Mouse (Mus musculus): ENCODE results near the gene Fnip2. TPM values are rescaled to one million over a fixed set of nuclear protein-coding genes. Genes with fewer than 3 reads are reported as not detected.

Fnip2 gene
- total and polyA plus RNA-seq, 3 experiments = 0.21 to 0.71 (median 0.31) TPM

DNA sequence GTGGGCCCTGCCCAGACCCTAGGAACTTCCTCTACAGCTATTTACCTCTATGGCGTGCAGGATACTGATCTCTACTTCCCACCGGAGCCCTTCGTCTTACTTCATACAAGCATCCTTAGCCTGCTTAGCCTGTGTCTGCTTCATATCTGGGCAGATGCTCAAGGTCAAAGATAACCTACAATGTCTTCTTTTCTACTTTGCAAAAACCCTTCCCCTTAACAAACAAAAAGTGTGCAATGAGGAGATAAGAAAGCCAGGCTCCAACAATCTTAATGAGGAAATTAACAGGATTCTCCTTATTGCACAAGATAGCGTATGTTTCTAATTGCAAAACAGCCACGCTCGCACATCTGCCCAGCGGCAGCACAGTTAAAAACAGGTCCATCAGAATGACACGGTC, 89.2 kb downstream of the Fnip2 start:
- H3K4me3 ChIP-seq (replicated peaks in 1 of 3; ENCODE audit: low read depth in 2 of 3, low read length in 2 of 3, poor library complexity in 1 of 3) = no peak overlapping the region
- no peaks in the 10 kb centered on the region for H3K27me3 ChIP-seq (replicated peaks)
- H3K4me2 ChIP-seq (ENCODE audit: insufficient read depth, low read depth, poor library complexity, severe bottlenecking) = no peak overlapping the region
- DNase-seq (ENCODE audit: extremely low read depth) = no peak
- H3K9ac ChIP-seq (ENCODE audit: insufficient read depth, low read depth) = no peak overlapping the region
- dilution Hi-C loops (cut with MboI; ENCODE audit: extremely low pct_ligation_motif_present, extremely low pct_unique_long_range_greater_than_20kb, low sequenced_read_pairs) (no loop called here), in situ Hi-C loops (cut with MboI; ENCODE audit: low pct_ligation_motif_present, low pct_unique_long_range_greater_than_20kb, low sequenced_read_pairs) (no loop called here)
- H3K79me2 ChIP-seq (replicated peaks; ENCODE audit: control insufficient read depth, extremely low read depth, insufficient read depth, poor library complexity, severe bottlenecking) = no peaks in the 10 kb centered on the region
- H3K9me3 ChIP-seq (replicated peaks; ENCODE audit: low read length) = peaks cover 3% of the 10 kb centered on the region
- no peaks in the 10 kb centered on the region for H3K36me3 ChIP-seq (replicated peaks in 1 of 2; ENCODE audit: control insufficient read depth in 1 of 2, insufficient read depth in 1 of 2, low read length in 1 of 2)
- H3K4me1 ChIP-seq (ENCODE audit: control insufficient read depth in 1 of 2, insufficient read depth in 2 of 2) = no peaks in the 10 kb centered on the region
- TF ChIP-seq KAT2A (IDR thresholded peaks at IDR 0.05; ENCODE audit: insufficient replicate concordance, low read length) (no peak), TCF12 (IDR thresholded peaks at IDR 0.05; ENCODE audit: low read depth, low read length) (no peak), IRF4 (IDR thresholded peaks at IDR 0.05; ENCODE audit: low read depth, low read length) (no peak), GABPA (IDR thresholded peaks at IDR 0.05; ENCODE audit: insufficient replicate concordance, low read depth, low read length) (no peak), MYC (IDR thresholded peaks at IDR 0.05; ENCODE audit: low read depth, low read length) (no peak), SIN3A (IDR thresholded peaks at IDR 0.05; ENCODE audit: low read length) (no peak), PAX5 (IDR thresholded peaks at IDR 0.05; ENCODE audit: low read length) (no peak), SMC3 (IDR thresholded peaks at IDR 0.05; ENCODE audit: low read depth, low read length) (no peak), UBTF (IDR thresholded peaks at IDR 0.05; ENCODE audit: low read depth, low read length) (no peak), ZNF384 (IDR thresholded peaks at IDR 0.05; ENCODE audit: low read depth, low read length) (no peak)
- no peak overlapping the region for H3K27ac ChIP-seq (ENCODE audit: insufficient read depth, low read depth)

DNA sequence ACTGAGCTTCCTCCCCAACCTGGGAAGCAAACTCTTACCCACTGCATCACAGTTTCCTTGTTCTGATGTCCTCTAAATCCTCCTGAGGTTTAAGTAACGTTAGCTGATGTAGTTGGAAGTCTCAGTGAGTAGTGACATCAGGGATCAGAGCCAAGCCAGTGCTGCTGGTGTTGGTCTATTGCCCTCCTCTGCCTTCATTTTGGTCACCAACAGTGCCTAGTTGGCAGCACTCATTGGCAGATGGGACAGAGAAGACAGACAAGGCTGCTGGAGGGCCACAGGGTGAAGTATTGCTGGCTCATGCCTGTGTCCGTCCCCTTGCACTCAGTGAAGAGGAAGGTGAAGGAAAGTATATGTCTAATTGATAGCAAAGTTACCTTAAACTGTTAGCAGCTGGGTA, 91.6 kb downstream of the Fnip2 start:
- TF ChIP-seq MYC (IDR thresholded peaks at IDR 0.05; ENCODE audit: low read depth, low read length) (no peak), ZKSCAN1 (IDR thresholded peaks at IDR 0.05; ENCODE audit: borderline replicate concordance, low read depth, low read length) (no peak), ETS1 (conservative IDR thresholded peaks at IDR 0.05; ENCODE audit: low read depth, low read length) (no peak)
- no peaks in the 10 kb centered on the region for H3K79me2 ChIP-seq (replicated peaks; ENCODE audit: control insufficient read depth, extremely low read depth, insufficient read depth, poor library complexity, severe bottlenecking)
- H3K36me3 ChIP-seq (replicated peaks in 1 of 2; ENCODE audit: control insufficient read depth in 1 of 2, insufficient read depth in 1 of 2, low read length in 1 of 2) = no peaks in the 10 kb centered on the region
- no peak overlapping the region for H3K27ac ChIP-seq (ENCODE audit: insufficient read depth, low read depth)
- in situ Hi-C loops (cut with MboI; ENCODE audit: low pct_ligation_motif_present, low pct_unique_long_range_greater_than_20kb, low sequenced_read_pairs) = no loop called here
- no peak for DNase-seq (ENCODE audit: extremely low read depth)
- H3K4me2 ChIP-seq (ENCODE audit: insufficient read depth, low read depth, poor library complexity, severe bottlenecking) = no peak overlapping the region
- no peaks in the 10 kb centered on the region for H3K4me1 ChIP-seq (ENCODE audit: control insufficient read depth in 1 of 2, insufficient read depth in 2 of 2)
- dilution Hi-C loops (cut with MboI; ENCODE audit: extremely low pct_ligation_motif_present, extremely low pct_unique_long_range_greater_than_20kb, low sequenced_read_pairs) = no loop called here
- no peaks in the 10 kb centered on the region for H3K27me3 ChIP-seq (replicated peaks)
- no peak overlapping the region for H3K4me3 ChIP-seq (replicated peaks in 1 of 3; ENCODE audit: low read depth in 2 of 3, low read length in 2 of 3, poor library complexity in 1 of 3)
- H3K9ac ChIP-seq (ENCODE audit: insufficient read depth, low read depth) = no peak overlapping the region
- no peaks in the 10 kb centered on the region for H3K9me3 ChIP-seq (replicated peaks; ENCODE audit: low read length)

DNA sequence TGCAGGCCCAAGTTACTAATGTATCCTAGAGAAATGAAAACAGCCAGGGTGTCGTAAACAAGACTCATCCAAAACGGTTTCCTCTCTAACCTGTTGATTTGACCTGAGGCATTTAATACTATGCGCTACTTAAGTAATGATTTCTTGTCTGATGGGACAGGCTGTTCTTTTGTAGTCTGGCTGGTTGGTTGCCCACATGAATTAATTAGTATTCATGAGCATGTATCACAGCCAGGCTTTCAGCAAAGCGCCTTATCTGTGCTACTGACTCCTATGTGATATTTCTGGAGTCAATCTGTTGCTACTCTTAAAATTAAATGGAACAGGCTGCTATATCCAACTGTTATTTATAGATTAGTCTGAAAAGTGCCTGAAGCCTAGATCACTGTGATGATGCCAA, 92.7 kb downstream of the Fnip2 start:
- Histone ChIP-seq H3K9me3 (replicated peaks; ENCODE audit: low read length) (no peaks in the 10 kb centered on the region), H3K4me1 (ENCODE audit: control insufficient read depth in 1 of 2, insufficient read depth in 2 of 2) (no peaks in the 10 kb centered on the region), H3K9ac (ENCODE audit: insufficient read depth, low read depth) (no peak overlapping the region), H3K27ac (ENCODE audit: insufficient read depth, low read depth) (no peak overlapping the region), H3K4me2 (ENCODE audit: insufficient read depth, low read depth, poor library complexity, severe bottlenecking) (no peak overlapping the region), H3K27me3 (replicated peaks) (no peaks in the 10 kb centered on the region), H3K79me2 (replicated peaks; ENCODE audit: control insufficient read depth, extremely low read depth, insufficient read depth, poor library complexity, severe bottlenecking) (no peaks in the 10 kb centered on the region), H3K36me3 (replicated peaks in 1 of 2; ENCODE audit: control insufficient read depth in 1 of 2, insufficient read depth in 1 of 2, low read length in 1 of 2) (no peaks in the 10 kb centered on the region), H3K4me3 (replicated peaks in 1 of 3; ENCODE audit: low read depth in 2 of 3, low read length in 2 of 3, poor library complexity in 1 of 3) (no peak overlapping the region)
- dilution Hi-C loops (cut with MboI; ENCODE audit: extremely low pct_ligation_motif_present, extremely low pct_unique_long_range_greater_than_20kb, low sequenced_read_pairs) = no loop called here
- in situ Hi-C loops (cut with MboI; ENCODE audit: low pct_ligation_motif_present, low pct_unique_long_range_greater_than_20kb, low sequenced_read_pairs) = loop anchor here (25.0 kb wide), 1 partner anchor 263 kb away; no protein-coding TSS in a partner anchor
- DNase-seq (ENCODE audit: extremely low read depth) = no peak
- no peak for TF ChIP-seq CTCF (conservative IDR thresholded peaks at IDR 0.05 in 1 of 2, IDR thresholded peaks at IDR 0.05 in 1 of 2; ENCODE audit: low read depth in 2 of 2, low read length in 2 of 2)
- TF ChIP-seq POLR2AphosphoS2 (IDR thresholded peaks at IDR 0.05; ENCODE audit: low read depth, low read length) = no peak
- TF ChIP-seq JUN (IDR thresholded peaks at IDR 0.05; ENCODE audit: insufficient read depth, low read depth, low read length) = no peak
- no peak for TF ChIP-seq ZKSCAN1 (IDR thresholded peaks at IDR 0.05; ENCODE audit: borderline replicate concordance, low read depth, low read length)
- TF ChIP-seq TBP (conservative IDR thresholded peaks at IDR 0.05; ENCODE audit: low read depth, low read length) = no peak
- TF ChIP-seq NELFE (IDR thresholded peaks at IDR 0.05; ENCODE audit: low read depth, low read length) = no peak
- no peak for TF ChIP-seq SIN3A (IDR thresholded peaks at IDR 0.05; ENCODE audit: low read length)
- no peak for TF ChIP-seq USF1 (IDR thresholded peaks at IDR 0.05; ENCODE audit: low read depth, low read length)
- TF ChIP-seq JUND (conservative IDR thresholded peaks at IDR 0.05; ENCODE audit: low read depth, low read length) = no peak
- no peak for TF ChIP-seq UBTF (IDR thresholded peaks at IDR 0.05; ENCODE audit: low read depth, low read length)
- TF ChIP-seq ZMIZ1 (IDR thresholded peaks at IDR 0.05; ENCODE audit: low read depth, low read length) = no peak
- TF ChIP-seq RCOR1 (conservative IDR thresholded peaks at IDR 0.05; ENCODE audit: low read depth, low read length) = no peak
- no peak for TF ChIP-seq MAZ (IDR thresholded peaks at IDR 0.05; ENCODE audit: low read depth, low read length)
- TF ChIP-seq E2F4 (IDR thresholded peaks at IDR 0.05; ENCODE audit: insufficient replicate concordance, low read depth, low read length) = no peak
- no peak for TF ChIP-seq NRF1 (IDR thresholded peaks at IDR 0.05; ENCODE audit: low read depth, low read length)
- no peak for TF ChIP-seq CHD2 (IDR thresholded peaks at IDR 0.05; ENCODE audit: low read length)
- TF ChIP-seq MXI1 (IDR thresholded peaks at IDR 0.05; ENCODE audit: low read depth, low read length) = no peak
- TF ChIP-seq BHLHE40 (IDR thresholded peaks at IDR 0.05; ENCODE audit: low read depth, low read length) = no peak

Measured in CH12.LX (cell line).